ENCODE assay signal across 8 mouse cellular contexts in genomic region chr7:127776878-127777473, GRCm38 (mm10). TPM values are rescaled to one million over a fixed set of nuclear protein-coding genes. Genes with fewer than 3 reads are reported as not detected.
A peak's percentile ranks its signal among the peaks of the same experiment; 100 is the strongest.
DNase-seq lines count a peak whose midpoint lies in the region; ATAC-seq lines count a peak whose summit lies in the region.

No protein-coding gene starts in this region.

- H3K9me3 ChIP-seq in hindbrain, embryonic 14.5 days (ENCODE audit: control insufficient read depth, low read length): no peaks in the 10 kb centered on the region

- no peaks in the 10 kb centered on the region for H3K27me3 ChIP-seq in hindbrain, embryonic 14.5 days (ENCODE audit: control insufficient read depth, insufficient read depth, low read length)

- ATAC-seq in hindbrain, embryonic 14.5 days (ENCODE audit: low FRiP score): peak; percentile 93

- peak overlapping the region; percentile 79 for H3K4me3 ChIP-seq in hindbrain, embryonic 14.5 days (replicated peaks; ENCODE audit: low read length)

- H3K4me2 ChIP-seq in hindbrain, embryonic 14.5 days (replicated peaks): peak overlapping the region; percentile 60

- peak overlapping the region; percentile 78 for H3K9ac ChIP-seq in hindbrain, embryonic 14.5 days

- WGBS in hindbrain, embryonic 14.5 days: under 1% methylated on average over 68 of the region's 70 CpGs

- peaks cover 34% of the 10 kb centered on the region for H3K36me3 ChIP-seq in hindbrain, embryonic 14.5 days (replicated peaks; ENCODE audit: control insufficient read depth, insufficient read depth)

- DNase-seq in NIH3T3 (ENCODE audit: low read depth): peak; percentile 98
- peak; percentile 99 for DNase-seq in cerebellum, postnatal 10 days
- DNase-seq in frontal cortex, postnatal 14 days (ENCODE audit: low spot score in 2 of 2): peak; percentile 93 to 96
- peak; percentile 94 for DNase-seq in hindbrain, embryonic 14.5 days (ENCODE audit: low spot score)
- DNase-seq in layer of hippocampus, postnatal 36 days: peak; percentile 95
- peak; percentile 98 for DNase-seq in lung, postnatal 36 days
- peak; percentile 99 for DNase-seq in retina, postnatal 1 day
- DNase-seq in urinary bladder, adult 18-20 months (ENCODE audit: low spot score in 2 of 2): peak; percentile 91 to 97

- H3K27ac ChIP-seq in hindbrain, embryonic 14.5 days: peak overlapping the region; percentile 98

- H3K4me1 ChIP-seq in hindbrain, embryonic 14.5 days (replicated peaks; ENCODE audit: control insufficient read depth, insufficient read depth, low read length): peaks cover 7% of the 10 kb centered on the region

RNA-seq across cellular contexts. Expression of gene Setd1a, which starts 0.5 kb away (rescaled TPM):
- 18.7 and 19.1 TPM in 2 replicates for polyA plus RNA-seq in hindbrain, embryonic 14.5 days (2014; fragmentation: Nextera tagmentation; extraction: Ambion mirVana)
- 10 to 100 TPM; 46.2 to 46.9 TPM for total RNA-seq in layer of hippocampus, postnatal 36 days (2021)

RNA-seq across cellular contexts. Expression of gene Orai3, which starts 7.4 kb away (rescaled TPM):
- polyA plus RNA-seq in hindbrain, embryonic 14.5 days (2014; fragmentation: Nextera tagmentation; extraction: Ambion mirVana): 4.8 and 7.3 TPM in 2 replicates
- 10 to 100 TPM; 31.1 to 32.6 TPM for total RNA-seq in layer of hippocampus, postnatal 36 days (2021)

RNA-seq across cellular contexts. Expression of gene Gm49388, which starts 8.4 kb away (rescaled TPM):
- not detected in 2 replicates for polyA plus RNA-seq in hindbrain, embryonic 14.5 days (2014; fragmentation: Nextera tagmentation; extraction: Ambion mirVana)
- total RNA-seq in layer of hippocampus, postnatal 36 days (2021): 1 to 10 TPM; 2.4 to 2.9 TPM

RNA-seq across cellular contexts. Expression of gene Hsd3b7, which starts 23.4 kb away (rescaled TPM):
- 10.6 and 11.0 TPM in 2 replicates for polyA plus RNA-seq in hindbrain, embryonic 14.5 days (2014; fragmentation: Nextera tagmentation; extraction: Ambion mirVana)
- total RNA-seq in layer of hippocampus, postnatal 36 days (2021): 1 to 10 TPM; 8.3 to 8.6 TPM

RNA-seq across cellular contexts. Expression of gene Fbxl19, which starts 32.6 kb away (rescaled TPM):
- 5.6 and 6.9 TPM in 2 replicates for polyA plus RNA-seq in hindbrain, embryonic 14.5 days (2014; fragmentation: Nextera tagmentation; extraction: Ambion mirVana)
- 10 to 100 TPM; 63.5 to 65.2 TPM for total RNA-seq in layer of hippocampus, postnatal 36 days (2021)

Comparison
In these comparisons a context has a peak if more than half of its experiments do, and no peak if none do; other contexts are left out.
1. Peak in every context shown above with its lines: DNase-seq, ATAC-seq, H3K4me3 ChIP-seq and H3K27ac ChIP-seq.